Mouse (Mus musculus): ENCODE measurements around the gene Hba-a1. TPM values are rescaled to one million over a fixed set of nuclear protein-coding genes. Genes with fewer than 3 reads are reported as not detected.

The Hba-a1 gene
- total RNA-seq, 2 experiments from 2014 or later, result 4,155 to 9,193 TPM

DNA sequence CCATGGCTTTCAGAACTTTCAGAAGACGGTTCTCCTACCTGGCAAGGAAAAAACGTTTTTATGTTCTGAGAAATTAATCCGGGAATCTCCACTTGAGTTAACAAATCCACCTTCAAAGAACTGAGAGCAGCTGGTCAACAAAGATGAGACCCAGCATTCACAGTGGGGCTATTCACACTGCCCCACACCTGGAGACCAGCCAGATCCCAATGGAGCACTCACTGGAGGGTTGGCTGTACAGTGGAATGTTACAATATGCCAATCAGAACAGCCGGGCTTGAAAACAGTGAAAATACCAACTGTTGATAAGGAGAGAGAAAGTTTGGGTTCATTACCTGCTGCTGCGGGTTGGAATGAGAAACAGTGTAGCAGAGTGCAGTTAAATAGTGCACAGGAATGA, 48.5 kb downstream of the Hba-a1 start:
- no peak for DNase-seq
- intact Hi-C loops (cut with DNase I), result loop anchor here (1.0 kb wide), 1 partner anchor 7 kb away; no protein-coding TSS in a partner anchor

DNA sequence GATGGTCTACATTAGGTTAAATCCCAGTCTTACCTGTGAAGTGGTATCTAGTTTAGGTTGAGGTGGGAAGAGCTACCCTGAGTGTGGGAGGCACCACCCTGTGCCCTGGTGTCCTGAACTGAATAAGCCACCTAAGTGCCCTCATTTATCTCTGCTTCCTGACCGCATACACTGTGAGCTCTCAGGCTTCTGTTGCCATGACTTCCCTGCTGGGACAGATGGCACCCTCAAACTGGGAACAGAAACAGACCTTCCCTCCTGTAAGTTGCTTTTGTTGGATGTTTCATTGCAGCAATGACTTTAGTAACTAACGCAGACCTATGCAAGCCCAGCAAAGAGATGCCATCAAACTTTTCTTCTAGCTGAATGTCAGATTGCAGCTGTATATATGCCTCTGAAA, 49.9 kb downstream of the Hba-a1 start:
- intact Hi-C loops (cut with DNase I), result no loop called here
- DNase-seq, result no peak

Other genes starting within 250 kb of the Hba-a1 start
- gene Il9r, start 83.2 kb upstream of the Hba-a1 start, total RNA-seq (2021), result under 1 TPM in 1 of 2 experiments, not detected in 1; 0.10 TPM
- 10 to 100 TPM; 10.6 to 12.4 TPM for gene Snrnp25, start 78.1 kb upstream of the Hba-a1 start, total RNA-seq (2021)
- gene Rhbdf1, start 61.2 kb upstream of the Hba-a1 start, total RNA-seq (2021), result 10 to 100 TPM; 30.5 to 31.1 TPM
- 10 to 100 TPM in 1 of 2 experiments, 1 to 10 TPM in 1; 9.8 to 10.3 TPM for gene Mpg, start 57.0 kb upstream of the Hba-a1 start, total RNA-seq (2021)
- 10 to 100 TPM; 26.6 to 27.6 TPM for gene Nprl3, start 15.8 kb upstream of the Hba-a1 start, total RNA-seq (2021)
- not detected for gene Hba-x, start 7.1 kb upstream of the Hba-a1 start, total RNA-seq (2021)
- gene Hbq1b, start 3.5 kb downstream of the Hba-a1 start, total RNA-seq (2021), result 1 to 10 TPM in 1 of 2 experiments, not detected in 1; 1.0 TPM
- 1,000 to 10,000 TPM; 3,875 to 8,514 TPM for gene Hba-a2, start 13.0 kb downstream of the Hba-a1 start, total RNA-seq (2021)
- gene Hbq1a, start 16.6 kb downstream of the Hba-a1 start, total RNA-seq (2021), result not detected
- gene Sh3pxd2b, start 64.3 kb downstream of the Hba-a1 start, total RNA-seq (2021), result 10 to 100 TPM; 27.6 to 29.6 TPM
- 10 to 100 TPM; 18.1 to 19.8 TPM for gene Ubtd2, start 171.9 kb downstream of the Hba-a1 start, total RNA-seq (2021)
- under 1 TPM in 1 of 2 experiments, not detected in 1; 0.69 TPM for gene Efcab9, start 248.6 kb downstream of the Hba-a1 start, total RNA-seq (2021)
- 10 to 100 TPM; 13.9 to 16.7 TPM for gene Stk10, start 249.8 kb downstream of the Hba-a1 start, total RNA-seq (2021)

All from heart, postnatal 10 days (tissue).